Mouse (Mus musculus): ENCODE measurements around the gene Crot. TPM values are rescaled to one million over a fixed set of nuclear protein-coding genes. Genes with fewer than 3 reads are reported as not detected.
"Not testable (repeated sequence)": the region's sequence is repeated elsewhere in the genome, so short reads cannot be mapped to it uniquely, and the experiment has no call there.

Gene Crot
- polyA plus RNA-seq, 1 experiment from 2014 or later, result 83.5 TPM

DNA sequence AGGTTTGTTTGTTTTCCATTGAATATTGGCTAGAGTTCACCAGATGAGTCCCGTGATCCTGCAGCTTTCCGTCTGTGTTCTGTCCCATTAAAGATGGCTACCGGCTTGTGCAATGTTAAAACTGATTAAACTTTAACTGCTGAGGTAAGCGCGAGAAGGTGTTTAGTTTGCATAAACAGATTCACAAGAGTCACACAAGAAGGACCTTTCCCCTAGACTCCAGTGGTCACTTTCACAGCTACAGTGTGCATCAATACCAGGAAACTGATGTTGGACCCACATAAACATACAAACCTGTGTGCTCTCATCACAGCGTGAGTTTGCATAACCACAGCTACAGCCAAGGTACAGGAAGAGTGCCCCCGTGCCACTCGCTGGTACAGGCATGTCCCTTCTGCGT, 37.4 kb upstream of the Crot start:
- DNase-seq (ENCODE audit: low read depth, low spot score) (no peak), ATAC-seq (no peak)
- CTCF ChIA-PET, result interaction anchor here (1.4 kb wide), 2 partner anchors 34 to 36 kb away, joined by 3 read pairs; no protein-coding TSS in a partner anchor
- POLR2A ChIA-PET, result no interaction called here
- TF ChIP-seq CTCF (IDR thresholded peaks at IDR 0.05), result no peak
- no peaks in the 10 kb centered on the region for H3K27me3 ChIP-seq
- in situ Hi-C loops (cut with MboI; ENCODE audit: low pct_unique_long_range_greater_than_20kb), result no loop called here

DNA sequence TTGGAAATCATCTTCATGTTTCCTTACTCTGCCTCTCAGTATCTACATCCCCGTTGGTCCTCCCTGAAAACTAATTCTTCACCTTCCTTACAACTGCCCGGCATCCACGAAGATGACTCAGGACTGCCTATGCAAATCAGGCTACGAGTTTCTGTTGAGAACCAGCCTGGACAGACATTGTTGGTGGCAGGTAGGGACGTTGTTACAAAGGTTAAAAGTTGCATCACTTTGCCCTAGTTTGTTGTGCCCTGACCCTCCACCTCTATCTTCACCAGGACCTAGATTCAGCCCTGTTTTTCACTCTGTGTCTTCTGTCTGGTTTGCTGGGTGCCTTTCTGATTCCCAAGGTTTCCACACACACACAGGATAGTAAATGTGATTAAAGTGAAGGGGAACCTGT, 36.7 kb upstream of the Crot start:
- DNase-seq (ENCODE audit: low read depth, low spot score) (no peak), ATAC-seq (no peak)
- ChIA-PET POLR2A (no interaction called here), CTCF (interaction anchor here (1.4 kb wide), 2 partner anchors 33 to 36 kb away, joined by 3 read pairs; no protein-coding TSS in a partner anchor)
- in situ Hi-C loops (cut with MboI; ENCODE audit: low pct_unique_long_range_greater_than_20kb), result no loop called here
- TF ChIP-seq CTCF (IDR thresholded peaks at IDR 0.05), result no peak
- H3K27me3 ChIP-seq, result no peaks in the 10 kb centered on the region

DNA sequence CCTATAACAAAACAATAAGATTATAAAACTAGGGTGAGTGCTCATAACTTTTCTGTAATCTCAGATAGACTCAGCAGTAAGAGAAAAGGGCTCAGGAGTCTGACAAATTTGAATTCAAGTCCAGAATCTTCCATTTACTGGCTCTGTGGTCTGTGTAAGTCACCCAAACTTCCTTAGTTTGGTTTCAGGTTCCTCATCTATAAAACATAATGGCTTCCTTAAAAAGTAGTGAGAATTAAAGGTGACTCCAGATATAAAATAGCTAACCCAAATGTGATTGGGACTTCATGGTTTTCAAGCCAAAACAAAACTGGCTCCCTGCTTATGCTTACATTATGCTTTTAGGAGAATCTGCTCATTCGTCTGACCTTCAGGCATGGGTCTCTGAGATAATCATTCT, 35.5 kb upstream of the Crot start:
- no peak for TF ChIP-seq CTCF (IDR thresholded peaks at IDR 0.05)
- ChIA-PET CTCF (no interaction called here), POLR2A (no interaction called here)
- DNase-seq (ENCODE audit: low read depth, low spot score) (no peak), ATAC-seq (no peak)
- no peaks in the 10 kb centered on the region for H3K27me3 ChIP-seq
- in situ Hi-C loops (cut with MboI; ENCODE audit: low pct_unique_long_range_greater_than_20kb), result no loop called here

DNA sequence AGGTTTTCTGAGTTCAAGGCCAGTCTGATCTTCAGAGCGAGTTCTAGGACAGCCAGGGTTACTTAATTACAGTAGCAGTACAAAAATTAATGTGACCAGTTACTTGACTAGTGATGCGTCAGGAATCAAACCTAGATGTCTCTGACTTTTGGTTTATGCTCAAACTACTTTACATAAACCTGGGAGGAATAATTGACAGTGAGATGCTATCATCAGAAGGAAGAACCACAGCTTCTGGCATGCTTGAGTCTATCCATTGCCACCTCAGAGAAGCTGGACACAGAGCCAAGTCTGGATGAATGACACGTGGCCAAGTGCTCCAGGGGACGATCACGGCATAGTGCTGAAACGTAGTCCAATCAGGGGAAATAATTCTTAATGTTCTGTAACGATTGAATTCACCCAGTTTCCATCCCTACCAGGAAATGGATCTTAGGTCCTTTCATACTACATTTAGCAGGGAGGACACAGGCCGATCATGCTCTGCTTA, 35.0 kb upstream of the Crot start:
- CTCF ChIA-PET, result interaction anchor here (1.3 to 1.8 kb wide), 2 partner anchors 12 to 29 kb away, joined by 4 read pairs; no protein-coding TSS in a partner anchor
- ATAC-seq (no peak), DNase-seq (ENCODE audit: low read depth, low spot score) (no peak)
- H3K27me3 ChIP-seq, result no peaks in the 10 kb centered on the region
- no peak for TF ChIP-seq CTCF (IDR thresholded peaks at IDR 0.05)
- in situ Hi-C loops (cut with MboI; ENCODE audit: low pct_unique_long_range_greater_than_20kb), result no loop called here
- POLR2A ChIA-PET, result no interaction called here

DNA sequence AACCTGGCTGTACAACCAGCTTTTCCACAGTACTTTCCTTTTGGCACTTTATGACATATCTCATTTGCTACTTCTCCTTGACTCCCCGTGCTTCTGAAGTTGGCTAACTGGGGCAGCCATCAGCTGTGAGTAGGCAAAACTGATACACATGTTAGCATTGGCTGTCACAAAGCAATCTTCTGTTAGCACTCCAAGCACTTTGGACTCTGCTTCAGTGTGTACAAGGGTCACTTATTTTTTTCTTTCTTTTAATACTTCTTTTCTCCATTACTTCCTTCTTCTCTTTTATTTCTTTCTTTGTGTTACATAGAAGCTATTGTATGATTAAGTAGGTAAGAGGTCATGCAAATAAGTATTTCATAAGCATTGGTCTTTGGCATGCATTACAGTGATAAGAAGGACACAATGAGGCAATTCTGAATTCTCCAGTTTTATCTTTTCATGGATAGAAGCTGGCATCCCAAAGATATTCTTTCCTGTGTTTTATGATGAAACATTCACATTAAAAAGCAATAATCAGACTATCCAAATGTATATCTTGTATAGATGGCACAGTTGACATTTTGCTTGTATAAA, 31.2 kb upstream of the Crot start:
- CTCF ChIA-PET, result interaction anchor here (1.0 to 1.5 kb wide), 2 partner anchors 16 to 41 kb away, joined by 3 to 4 read pairs; no protein-coding TSS in a partner anchor
- POLR2A ChIA-PET, result no interaction called here
- in situ Hi-C loops (cut with MboI; ENCODE audit: low pct_unique_long_range_greater_than_20kb), result no loop called here
- ATAC-seq (no peak), DNase-seq (ENCODE audit: low read depth, low spot score) (no peak)
- H3K27me3 ChIP-seq, result no peaks in the 10 kb centered on the region
- no peak for TF ChIP-seq CTCF (IDR thresholded peaks at IDR 0.05)

DNA sequence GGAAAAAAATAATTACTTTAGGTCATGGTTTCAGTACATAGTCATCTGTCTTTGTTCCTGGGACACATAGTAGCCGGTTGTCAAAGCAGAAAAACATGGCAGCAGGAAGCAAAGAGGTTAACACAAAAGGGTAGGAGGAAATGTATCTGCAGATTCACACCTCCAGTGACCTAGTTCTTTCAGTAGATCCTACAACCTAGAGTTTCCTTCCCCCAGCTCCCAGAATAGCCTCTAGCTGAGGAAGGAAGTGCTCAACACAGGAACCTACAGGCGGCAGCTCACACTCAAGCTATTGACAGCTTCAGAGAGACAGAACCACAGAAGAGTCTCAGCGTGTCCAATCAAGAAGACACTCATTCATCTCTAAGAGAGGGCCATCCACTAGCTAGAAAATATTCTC, 18.2 kb upstream of the Crot start:
- TF ChIP-seq CTCF (IDR thresholded peaks at IDR 0.05), result no peak
- CTCF ChIA-PET, result interaction anchor here (1.3 to 1.7 kb wide), 2 partner anchors 15 to 25 kb away, joined by 3 to 8 read pairs; no protein-coding TSS in a partner anchor

DNA sequence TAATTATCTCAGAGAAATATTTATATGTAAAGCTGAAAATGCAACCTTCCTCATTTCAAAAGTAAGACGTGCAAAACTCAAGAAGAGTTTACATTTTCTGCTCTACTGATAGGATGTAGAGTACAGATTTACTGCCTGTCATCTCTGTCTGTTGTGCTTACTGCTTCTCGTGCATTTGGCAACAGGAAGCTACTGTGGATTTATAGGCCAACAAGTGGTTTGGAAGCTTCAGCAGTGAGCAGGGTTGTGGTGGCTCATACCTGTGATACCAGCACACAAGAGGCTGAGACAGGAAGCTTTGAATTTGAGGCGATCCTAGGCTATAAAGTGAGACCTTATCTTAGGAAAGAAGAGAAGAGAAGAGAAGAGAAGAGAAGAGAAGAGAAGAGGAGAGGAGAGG, 17.6 kb upstream of the Crot start:
- POLR2A ChIA-PET, result no interaction called here
- CTCF ChIA-PET, result interaction anchor here (1.3 to 1.7 kb wide), 2 partner anchors 14 to 26 kb away, joined by 3 to 8 read pairs; no protein-coding TSS in a partner anchor
- H3K27me3 ChIP-seq, result peaks cover 10% of the 10 kb centered on the region
- no peak for ATAC-seq
- in situ Hi-C loops (cut with MboI; ENCODE audit: low pct_unique_long_range_greater_than_20kb), result no loop called here
- no peak for DNase-seq (ENCODE audit: low read depth, low spot score)
- TF ChIP-seq CTCF (IDR thresholded peaks at IDR 0.05), result no peak

More for the DNA sequence above, 18.2 kb upstream of the Crot start:
- POLR2A ChIA-PET, result no interaction called here
- in situ Hi-C loops (cut with MboI; ENCODE audit: low pct_unique_long_range_greater_than_20kb), result no loop called here
- ATAC-seq (no peak), DNase-seq (ENCODE audit: low read depth, low spot score) (no peak)
- peaks cover 10% of the 10 kb centered on the region for H3K27me3 ChIP-seq

DNA sequence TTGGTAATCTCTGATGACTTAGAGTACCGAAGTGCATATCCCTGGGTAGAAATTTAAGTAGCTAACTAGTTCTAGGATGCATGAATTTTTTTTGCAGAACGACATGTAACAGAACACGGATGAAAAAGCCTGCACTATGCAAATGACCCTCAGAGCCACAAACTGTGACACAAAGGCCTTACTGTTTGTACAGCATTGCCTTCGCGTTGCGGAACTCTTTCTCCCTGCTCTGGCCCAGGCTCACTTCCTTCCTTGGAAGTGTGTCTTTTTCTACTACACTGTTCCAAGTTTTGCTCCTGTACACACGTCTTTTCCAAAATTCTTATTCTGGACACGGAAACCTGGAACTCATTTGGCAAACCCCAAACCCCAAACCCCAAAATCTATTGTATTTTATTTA, 14.2 kb upstream of the Crot start:
- peaks cover 6% of the 10 kb centered on the region for H3K27me3 ChIP-seq
- ATAC-seq (no peak), DNase-seq (ENCODE audit: low read depth, low spot score) (no peak)
- CTCF ChIA-PET, result interaction anchor here (1.0 kb wide), 1 partner anchor 55 kb away, joined by 3 read pairs; no protein-coding TSS in a partner anchor
- no peak for TF ChIP-seq CTCF (IDR thresholded peaks at IDR 0.05)
- in situ Hi-C loops (cut with MboI; ENCODE audit: low pct_unique_long_range_greater_than_20kb), result no loop called here
- POLR2A ChIA-PET, result no interaction called here

DNA sequence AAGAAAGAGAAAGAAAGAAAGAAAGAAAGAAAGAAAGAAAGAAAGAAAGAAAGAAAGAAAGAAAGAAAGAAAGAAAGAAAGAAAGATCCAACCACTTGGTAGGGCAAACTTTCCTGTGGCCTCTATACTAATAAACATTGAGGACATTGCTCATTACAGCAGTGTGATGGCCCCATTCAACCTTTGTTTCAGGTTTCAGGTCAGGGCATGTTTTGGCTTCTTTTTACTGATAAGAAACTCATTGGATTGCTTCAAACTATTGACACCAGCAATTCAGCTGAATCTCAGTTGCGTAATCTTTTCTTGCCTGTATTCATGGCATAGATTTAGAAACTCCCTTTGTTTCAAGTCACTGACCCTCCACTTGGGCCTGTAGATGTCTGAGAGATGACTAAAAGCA, 13.0 kb upstream of the Crot start:
- POLR2A ChIA-PET, result no interaction called here
- in situ Hi-C loops (cut with MboI; ENCODE audit: low pct_unique_long_range_greater_than_20kb), result no loop called here
- ATAC-seq (no peak), DNase-seq (ENCODE audit: low read depth, low spot score) (no peak)
- CTCF ChIA-PET, result interaction anchor here (1.0 kb wide), 1 partner anchor 59 kb away, joined by 3 read pairs; no protein-coding TSS in a partner anchor
- H3K27me3 ChIP-seq, result peaks cover 12% of the 10 kb centered on the region
- TF ChIP-seq CTCF (IDR thresholded peaks at IDR 0.05), result no peak

DNA sequence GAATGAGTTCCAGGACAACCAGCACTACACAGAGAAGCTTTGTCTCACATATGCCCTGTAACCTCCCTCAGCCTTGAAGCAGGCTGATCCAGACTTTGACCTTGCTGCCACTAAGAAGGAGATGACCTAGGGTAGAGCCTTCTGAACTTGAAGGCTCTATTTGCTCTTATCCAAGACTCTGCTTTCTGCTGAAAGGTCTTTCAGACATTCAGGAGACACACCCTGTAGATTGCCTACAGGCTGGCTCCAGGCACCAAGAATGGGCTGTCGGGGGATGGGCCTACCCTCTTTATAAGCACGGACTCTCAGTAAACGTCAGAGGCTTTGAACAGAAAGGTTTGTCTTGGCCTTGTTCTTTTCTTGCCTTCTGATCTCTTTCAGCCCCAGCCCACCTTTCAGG, 9.5 kb upstream of the Crot start:
- in situ Hi-C loops (cut with MboI; ENCODE audit: low pct_unique_long_range_greater_than_20kb); POLR2A ChIA-PET; DNase-seq (ENCODE audit: low read depth, low spot score); ATAC-seq: not testable (repeated sequence)
- H3K27me3 ChIP-seq, result peaks cover 12% of the 10 kb centered on the region
- CTCF ChIA-PET, result interaction anchor here (1.5 kb wide), 1 partner anchor 26 kb away, joined by 3 read pairs; no protein-coding TSS in a partner anchor

DNA sequence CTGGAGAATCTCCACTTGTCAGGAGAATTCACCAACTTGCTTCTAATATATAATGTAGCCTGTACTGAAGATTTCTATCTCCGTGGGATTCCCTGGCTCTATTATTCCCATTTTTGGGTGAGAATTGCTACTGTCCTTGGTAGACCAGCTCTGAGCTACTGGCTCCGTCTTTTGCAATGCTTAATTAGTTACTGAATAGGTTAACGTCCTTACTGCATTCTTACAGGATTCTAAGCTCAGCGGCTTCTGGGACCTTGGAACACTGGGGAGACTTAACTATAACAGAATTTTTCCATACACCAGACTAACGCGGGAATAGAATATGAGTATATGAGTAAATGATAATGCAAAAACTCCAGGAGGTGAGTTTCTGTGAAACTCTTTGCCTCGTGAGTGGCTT, 2.9 kb upstream of the Crot start:
- POLR2A ChIA-PET; H3K27me3 ChIP-seq; ATAC-seq; in situ Hi-C loops (cut with MboI; ENCODE audit: low pct_unique_long_range_greater_than_20kb); DNase-seq (ENCODE audit: low read depth, low spot score): not testable (repeated sequence)
- CTCF ChIA-PET, result interaction anchor here (1.1 to 1.8 kb wide), 6 partner anchors 8 to 112 kb away, joined by 3 to 8 read pairs (median 4); no protein-coding TSS in a partner anchor

Measured in Patski (cell line).